Mouse (Mus musculus): ENCODE results near the gene Wipi1. TPM values are rescaled to one million over a fixed set of nuclear protein-coding genes. Genes with fewer than 3 reads are reported as not detected.
A peak's percentile ranks its signal among the peaks of the same experiment; 100 is the strongest.

Gene Wipi1
- total RNA-seq, 2 experiments from 2014 or later, result 53.0 to 60.8 TPM

DNA sequence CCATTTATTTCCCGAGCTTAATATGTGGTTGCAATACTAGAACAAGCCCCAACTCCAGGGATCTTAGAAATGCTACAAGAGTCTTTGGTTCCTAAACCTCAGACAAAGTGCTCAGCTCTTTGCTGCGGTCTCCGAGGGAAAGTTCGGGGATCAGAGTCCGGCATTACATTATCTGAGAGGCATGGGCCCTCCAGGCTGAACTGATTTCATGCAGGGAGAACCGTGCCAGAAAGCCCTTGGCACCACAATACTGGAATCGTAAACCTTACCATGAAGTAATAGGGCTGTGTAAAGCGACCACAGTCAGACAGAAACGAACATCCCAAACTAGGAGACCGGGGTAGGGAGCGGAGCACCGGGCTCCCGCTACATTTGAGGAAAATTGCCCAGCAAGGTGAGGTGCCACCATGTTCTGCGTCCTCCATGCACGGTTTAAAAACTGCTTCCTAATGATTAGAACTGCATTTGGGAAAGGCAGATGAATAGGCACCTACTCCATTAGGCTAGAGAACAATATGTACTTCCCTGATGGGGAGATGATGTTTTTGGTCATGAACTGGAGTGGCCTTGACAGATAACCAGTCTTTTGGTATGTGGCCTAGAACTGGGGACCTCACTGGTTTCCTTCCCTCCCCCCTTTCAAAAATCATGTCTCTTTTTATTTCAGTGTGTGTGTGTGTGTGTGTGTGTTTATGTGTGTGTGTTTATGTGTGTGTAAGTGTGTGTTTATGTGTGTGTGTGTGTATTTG is 47.1 kb downstream of the Wipi1 start:
- TF ChIP-seq CTCF (IDR thresholded peaks at IDR 0.05), result no peak
- intact Hi-C loops (cut with DNase I), result loop anchor here (5.0 kb wide), 1 partner anchor 117 kb away; no protein-coding TSS in a partner anchor
- Histone ChIP-seq H3K27ac (no peak overlapping the region), H3K4me3 (peak overlapping the region; percentile 2; the same call in 1 of the 2 replicates)
- peak; percentile 60 for DNase-seq

DNA sequence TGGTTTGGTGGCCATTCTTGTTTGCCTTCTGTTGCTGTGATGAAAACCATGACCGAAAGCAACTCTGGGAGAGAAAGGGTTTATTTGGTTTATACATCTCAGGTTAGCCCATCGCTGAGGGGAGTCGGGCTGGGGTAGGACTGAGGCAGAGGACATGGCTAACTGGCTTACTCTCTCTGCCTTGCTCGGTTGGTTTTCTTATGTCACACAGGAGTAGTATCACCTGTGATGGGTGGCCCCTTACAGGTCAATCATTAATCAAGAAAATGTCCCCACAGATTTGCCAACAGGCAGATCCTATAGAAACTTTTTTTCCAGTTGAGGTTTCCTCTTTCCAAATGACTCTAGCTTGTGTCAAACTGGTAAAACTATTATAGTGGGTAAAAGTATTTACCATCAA is 48.1 kb downstream of the Wipi1 start:
- Histone ChIP-seq H3K4me3 (no peak overlapping the region), H3K27ac (no peak overlapping the region)
- TF ChIP-seq CTCF (IDR thresholded peaks at IDR 0.05), result no peak
- no peak for DNase-seq
- intact Hi-C loops (cut with DNase I), result loop anchor here (5.0 kb wide), 1 partner anchor 116 kb away; no protein-coding TSS in a partner anchor

DNA sequence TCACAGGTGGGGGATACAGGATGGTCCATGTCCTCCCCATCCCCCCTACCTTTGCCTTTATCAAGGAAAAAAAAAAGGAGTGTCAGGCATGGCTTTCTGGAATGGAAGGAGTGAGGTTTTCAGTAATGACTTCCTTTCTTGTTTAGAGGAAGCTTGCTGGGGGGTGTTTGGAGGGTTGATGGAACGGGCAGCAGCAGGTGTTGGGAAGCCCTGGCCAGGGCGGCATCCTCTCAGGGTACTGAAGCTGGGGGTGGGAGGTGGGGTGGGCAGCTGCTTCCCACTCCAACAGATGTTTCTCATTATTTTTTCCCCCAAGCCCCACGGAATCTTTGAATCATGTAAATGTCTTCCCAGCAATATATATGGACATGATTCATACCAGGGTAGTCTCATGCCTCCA is 50.3 kb downstream of the Wipi1 start:
- no peak overlapping the region for H3K27ac ChIP-seq
- TF ChIP-seq CTCF (IDR thresholded peaks at IDR 0.05), result no peak
- intact Hi-C loops (cut with DNase I), result loop anchor here (5.0 kb wide), 1 partner anchor 114 kb away; no protein-coding TSS in a partner anchor
- H3K4me3 ChIP-seq, result no peak overlapping the region
- no peak for DNase-seq

DNA sequence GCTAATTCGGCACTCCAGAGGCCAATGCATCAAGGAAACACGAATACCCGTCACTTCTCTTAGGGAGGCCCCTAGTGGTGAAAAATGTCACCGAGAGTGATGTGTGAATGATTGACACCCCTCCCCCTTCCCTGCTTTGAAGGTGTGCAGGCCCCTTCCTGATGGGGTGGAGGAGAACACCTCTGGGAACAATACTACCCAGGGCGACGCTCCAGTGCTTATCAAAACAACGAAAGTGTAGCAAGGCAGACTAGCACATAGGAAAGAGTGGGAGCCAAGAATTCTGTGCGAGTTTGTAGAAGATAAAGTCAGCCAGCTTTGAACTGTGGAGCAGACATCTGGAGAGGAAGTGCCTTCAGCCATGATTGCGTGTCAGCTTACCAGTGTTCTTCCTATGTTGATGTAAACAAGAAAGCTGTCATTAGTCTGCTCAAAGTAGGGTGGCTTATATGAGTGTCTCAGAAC is 50.9 kb downstream of the Wipi1 start:
- H3K27ac ChIP-seq, result no peak overlapping the region
- intact Hi-C loops (cut with DNase I), result loop anchor here (5.0 kb wide), 1 partner anchor 114 kb away; no protein-coding TSS in a partner anchor
- peak; percentile 47 for TF ChIP-seq CTCF (IDR thresholded peaks at IDR 0.05)
- no peak for DNase-seq
- H3K4me3 ChIP-seq, result no peak overlapping the region

DNA sequence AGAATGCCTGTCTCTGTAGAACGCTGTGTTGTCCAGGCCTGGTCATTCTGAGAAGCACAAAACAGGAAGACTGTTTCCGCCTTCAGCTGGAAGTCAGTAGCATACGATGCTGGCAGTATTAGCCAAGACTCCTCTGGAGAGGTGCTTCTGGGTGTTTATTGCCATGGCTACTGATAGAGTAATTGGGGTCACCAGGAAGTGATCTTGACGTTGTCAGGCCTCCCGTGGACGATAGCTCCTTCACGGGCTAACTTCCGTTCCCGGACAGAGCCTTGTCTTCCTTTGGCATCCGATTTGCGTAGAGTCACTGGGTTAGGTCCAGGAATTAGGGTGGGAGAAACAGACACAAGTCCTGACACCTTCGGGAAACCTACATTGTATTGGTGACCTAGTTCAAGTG is 52.5 kb downstream of the Wipi1 start:
- H3K27ac ChIP-seq, result no peak overlapping the region
- intact Hi-C loops (cut with DNase I), result no loop called here
- no peak for TF ChIP-seq CTCF (IDR thresholded peaks at IDR 0.05)
- no peak for DNase-seq
- H3K4me3 ChIP-seq, result no peak overlapping the region

DNA sequence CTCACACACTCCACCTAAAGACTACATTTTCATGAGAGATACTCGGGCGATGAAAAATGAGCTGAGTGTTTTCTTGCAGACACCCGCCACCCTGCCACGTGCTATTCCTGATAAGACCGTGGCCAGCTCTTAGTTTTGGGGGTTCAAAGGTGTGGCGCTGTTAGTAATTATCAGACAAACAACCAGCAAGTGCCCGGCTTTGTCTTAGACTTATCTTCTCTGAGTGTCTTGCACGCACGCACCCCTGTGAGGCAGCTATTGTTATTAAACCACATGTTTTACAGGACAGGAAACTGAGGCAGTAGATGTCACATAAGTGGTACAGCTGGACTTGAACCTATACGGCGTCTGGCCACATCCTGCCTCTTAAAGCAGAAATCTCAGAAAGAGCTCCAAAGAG is 54.3 kb downstream of the Wipi1 start:
- Histone ChIP-seq H3K27ac (no peak overlapping the region), H3K4me3 (no peak overlapping the region)
- TF ChIP-seq CTCF (IDR thresholded peaks at IDR 0.05), result no peak
- intact Hi-C loops (cut with DNase I), result no loop called here
- no peak for DNase-seq

DNA sequence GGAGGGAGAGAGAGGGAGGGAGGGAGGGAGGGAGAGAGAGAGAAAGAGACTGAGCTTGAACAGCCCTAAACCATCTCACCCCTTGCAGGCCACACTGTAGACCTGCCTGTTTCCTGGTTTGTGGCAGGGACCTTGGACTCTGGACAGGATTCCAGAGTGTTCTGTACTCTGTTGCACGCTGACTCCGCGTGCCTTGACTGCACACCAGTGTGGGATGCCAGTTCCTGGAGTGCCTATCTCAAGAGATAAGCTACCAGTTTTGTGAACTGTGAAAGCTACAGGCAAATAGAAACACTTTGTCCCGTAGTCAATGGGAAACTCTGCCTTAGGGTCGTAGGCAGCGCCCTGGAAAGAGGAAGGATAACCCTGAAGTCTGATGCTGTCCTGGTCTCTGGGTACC is 55.6 kb downstream of the Wipi1 start:
- Histone ChIP-seq H3K27ac (no peak overlapping the region), H3K4me3 (no peak overlapping the region)
- no peak for DNase-seq
- intact Hi-C loops (cut with DNase I), result no loop called here
- TF ChIP-seq CTCF (IDR thresholded peaks at IDR 0.05), result no peak

DNA sequence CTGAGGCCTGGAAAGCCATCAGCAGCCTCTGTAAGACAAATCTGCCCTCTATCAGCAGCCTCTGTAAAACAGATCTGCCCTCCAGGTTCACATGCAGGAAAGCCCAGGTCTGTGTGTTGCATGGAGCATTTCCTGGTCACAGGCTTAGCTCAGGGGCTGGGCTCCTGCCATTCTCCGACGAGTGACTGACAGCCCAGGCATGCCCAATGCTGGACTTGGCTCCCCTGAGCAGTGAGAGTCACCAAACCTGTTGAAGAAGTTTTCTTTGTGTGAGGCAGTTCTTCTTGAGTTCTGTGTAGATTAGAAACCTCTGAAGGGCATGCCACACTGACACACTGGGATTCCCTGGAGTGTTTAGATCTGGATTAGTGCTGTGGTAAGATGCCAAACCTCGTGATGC is 57.3 kb downstream of the Wipi1 start:
- TF ChIP-seq CTCF (IDR thresholded peaks at IDR 0.05), result no peak
- intact Hi-C loops (cut with DNase I), result no loop called here
- Histone ChIP-seq H3K27ac (no peak overlapping the region), H3K4me3 (no peak overlapping the region)
- no peak for DNase-seq

DNA sequence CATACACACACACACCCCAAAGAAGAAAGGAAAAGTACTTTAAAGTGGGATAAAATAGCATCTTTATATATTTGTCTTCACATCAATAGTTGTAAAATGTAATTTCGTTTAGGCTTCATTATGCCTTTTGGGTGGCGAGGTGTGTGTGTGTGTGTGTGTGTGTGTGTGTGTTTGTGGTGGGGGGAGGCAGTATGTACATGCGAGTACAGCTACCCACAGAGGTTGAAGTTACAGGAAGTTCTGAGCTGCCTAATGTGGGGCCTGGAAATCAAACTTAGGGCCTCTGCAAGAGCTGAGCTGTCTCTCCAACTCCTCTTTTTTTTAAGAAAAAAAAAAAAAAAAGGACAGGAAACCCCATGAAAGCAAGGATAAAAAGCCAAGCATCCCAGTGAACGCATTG is 57.8 kb downstream of the Wipi1 start:
- H3K27ac ChIP-seq, result no peak overlapping the region
- intact Hi-C loops (cut with DNase I), result no loop called here
- no peak for TF ChIP-seq CTCF (IDR thresholded peaks at IDR 0.05)

DNA sequence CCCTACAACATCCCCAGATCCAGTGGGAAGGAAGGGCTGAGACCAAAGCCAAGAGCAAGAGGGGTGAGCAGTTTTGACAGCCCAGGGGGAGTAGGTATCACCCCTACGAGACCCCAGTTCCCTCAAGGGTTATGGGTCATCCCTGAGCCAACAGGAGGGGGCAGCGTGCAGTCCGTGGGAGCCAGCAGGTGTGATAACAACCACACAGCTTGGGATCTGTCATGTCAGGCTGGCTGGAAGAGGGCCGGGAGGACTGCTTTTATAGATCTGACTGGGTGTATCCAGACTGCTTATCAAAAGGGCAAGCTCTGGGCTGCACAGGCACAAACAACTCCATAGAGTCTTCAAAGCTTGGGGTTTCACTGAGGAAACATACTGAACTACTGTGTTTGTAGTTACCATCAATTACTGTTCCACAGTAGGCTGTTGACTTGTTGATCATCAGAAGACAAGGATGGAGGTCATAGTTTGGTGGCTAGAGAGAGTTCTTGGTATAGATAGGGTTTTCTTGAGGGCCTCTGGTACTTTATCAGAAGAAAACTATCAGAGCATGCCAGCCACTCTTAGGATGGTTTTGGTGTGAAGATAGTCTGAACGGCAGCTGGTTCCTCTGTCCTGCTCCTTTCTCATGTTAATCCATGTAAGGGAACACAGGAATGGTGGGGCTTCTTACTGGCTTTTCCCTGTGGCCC is 62.0 kb downstream of the Wipi1 start:
- DNase-seq, result no peak
- Histone ChIP-seq H3K27ac (no peak overlapping the region), H3K4me3 (no peak overlapping the region)
- no peak for TF ChIP-seq CTCF (IDR thresholded peaks at IDR 0.05)
- intact Hi-C loops (cut with DNase I), result no loop called here

More for the DNA sequence above, 57.8 kb downstream of the Wipi1 start:
- H3K4me3 ChIP-seq, result no peak overlapping the region
- no peak for DNase-seq

DNA sequence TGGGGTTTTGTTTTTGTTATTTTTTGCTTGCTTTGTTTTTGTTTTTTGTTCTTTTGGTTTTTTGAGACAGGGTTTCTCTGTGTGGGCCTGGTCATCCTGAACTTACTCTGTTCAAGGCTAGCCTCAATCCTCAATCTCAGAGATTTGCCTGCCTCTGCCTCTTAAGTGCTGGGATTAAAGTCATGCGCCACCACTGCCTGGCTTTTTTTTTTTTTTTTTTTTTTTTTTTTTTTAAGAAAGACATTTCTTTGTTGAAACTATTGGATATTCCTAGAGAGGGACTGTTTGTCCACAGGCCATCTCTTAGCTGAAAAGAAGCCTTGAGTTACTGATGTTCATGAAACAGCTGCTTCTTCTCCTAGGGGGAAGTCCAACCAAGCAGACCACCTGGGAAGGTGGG is 64.1 kb downstream of the Wipi1 start:
- no peak for TF ChIP-seq CTCF (IDR thresholded peaks at IDR 0.05)

DNA sequence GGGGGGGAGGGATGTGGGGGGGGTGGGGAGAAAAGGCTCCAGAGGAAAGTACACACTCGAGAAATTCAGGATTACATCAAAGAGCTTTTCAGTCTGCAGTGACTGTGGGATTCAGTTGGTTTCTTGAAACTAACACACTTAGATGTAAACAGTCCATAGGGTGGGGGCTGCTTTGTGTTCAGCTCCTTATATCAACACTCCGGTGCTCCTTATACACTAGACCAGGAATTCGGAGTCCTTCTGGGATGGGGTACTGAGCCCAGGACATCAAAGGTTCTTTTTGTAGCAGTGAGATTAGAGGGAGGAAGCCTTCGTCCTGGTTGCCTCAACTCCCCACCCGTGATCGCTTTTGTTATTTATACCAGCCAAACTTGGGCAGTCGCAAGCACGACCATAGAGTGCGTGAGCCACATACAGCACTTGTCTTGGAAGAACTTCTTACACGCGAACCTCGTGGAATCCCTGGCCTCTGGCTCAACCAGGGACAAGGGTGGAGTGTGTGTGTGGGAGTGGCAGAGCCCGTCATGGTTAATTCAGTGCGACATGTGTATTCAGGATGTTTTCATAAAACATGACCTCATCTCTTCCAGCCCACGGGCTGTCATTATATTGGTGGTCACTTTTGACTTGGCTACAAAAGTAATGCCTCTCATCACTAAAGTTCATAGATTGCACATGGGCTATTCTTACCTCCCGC is 65.3 kb downstream of the Wipi1 start:
- DNase-seq, result no peak
- TF ChIP-seq CTCF (IDR thresholded peaks at IDR 0.05), result no peak
- H3K27ac ChIP-seq, result no peak overlapping the region
- no peak overlapping the region for H3K4me3 ChIP-seq
- intact Hi-C loops (cut with DNase I), result no loop called here

More for the DNA sequence above, 64.1 kb downstream of the Wipi1 start:
- intact Hi-C loops (cut with DNase I), result no loop called here
- H3K27ac ChIP-seq, result no peak overlapping the region
- no peak overlapping the region for H3K4me3 ChIP-seq
- DNase-seq, result no peak

DNA sequence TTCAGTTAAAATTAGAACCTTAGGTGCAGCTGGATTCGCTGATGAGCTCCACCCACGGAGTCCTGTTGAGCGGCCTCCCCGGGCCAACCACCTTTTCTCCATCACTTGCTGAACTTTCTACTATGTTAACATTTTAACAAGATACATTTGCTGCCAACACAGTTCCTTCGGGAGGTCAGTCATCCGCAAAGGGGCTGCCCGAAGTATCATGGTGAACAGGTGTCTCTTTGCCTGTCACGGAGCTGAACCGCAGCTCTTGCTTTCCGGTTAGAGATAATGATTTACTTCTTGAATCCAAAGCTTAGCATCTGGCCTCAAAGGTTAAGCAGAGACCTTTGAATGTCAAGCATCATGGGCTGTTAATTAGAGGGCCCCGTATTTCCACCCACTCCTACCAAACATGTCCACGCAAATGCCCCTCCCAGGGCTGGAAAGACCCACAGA is 66.0 kb downstream of the Wipi1 start:
- Histone ChIP-seq H3K4me3 (peak overlapping the region; percentile 44), H3K27ac (no peak overlapping the region)
- DNase-seq, result no peak
- no peak for TF ChIP-seq CTCF (IDR thresholded peaks at IDR 0.05)
- intact Hi-C loops (cut with DNase I), result no loop called here
